Mouse (Mus musculus) lung, adult 2 months (tissue): ENCODE results near the gene Lst1. TPM values are rescaled to one million over a fixed set of nuclear protein-coding genes. Genes with fewer than 3 reads are reported as not detected.

Experiments
- DNase-seq: peaks from one replicate; pipeline ENCODE4 v3.0.0; 2022
- H3K4me1 ChIP-seq: fragments of 200-500 bp; 2 replicates; pipeline ENCODE4 v1.6.1; 2011; ENCODE audit warnings: low read length; ENCODE audit not compliant: control insufficient read depth, insufficient read depth
- H3K4me3 ChIP-seq: fragments of 200-500 bp; replicated peaks from 2 replicates; pipeline ENCODE3; 2011; ENCODE audit warnings: low read depth, mild to moderate bottlenecking, control low read depth, low read length; ENCODE audit errors: extremely low read depth
- CTCF ChIP-seq: fragments of 200-500 bp; IDR thresholded peaks from 2 replicates; pipeline ENCODE4 v1.5.1; 2011; ENCODE audit warnings: mild to moderate bottlenecking, low read length, control low read depth; ENCODE audit not compliant: insufficient read depth
- POLR2A ChIP-seq: fragments of 200-500 bp; IDR thresholded peaks from 2 replicates; pipeline ENCODE4 v1.6.1; 2011; ENCODE audit warnings: low read depth, mild to moderate bottlenecking, control low read depth, low read length, borderline replicate concordance; ENCODE audit errors: extremely low read depth
- WGBS: fragments of 180-500 bp; shearing (Covaris S2); methylation state at CpG from one replicate; pipeline ENCODE4 v1.1.7; 2018; 5-methylcytosine and 5-hydroxymethylcytosine counted together
- polyA plus RNA-seq: library from polyadenylated mRNA; depleted of rRNA; stranded (reverse); fragments of >200 nt; gene quantifications from 2 replicates; pipeline ENCODE4 v1.2.3, GENCODE M21; 2012

Lst1 gene
- polyA plus RNA-seq, 1 experiment, result 37.0 TPM

DNA sequence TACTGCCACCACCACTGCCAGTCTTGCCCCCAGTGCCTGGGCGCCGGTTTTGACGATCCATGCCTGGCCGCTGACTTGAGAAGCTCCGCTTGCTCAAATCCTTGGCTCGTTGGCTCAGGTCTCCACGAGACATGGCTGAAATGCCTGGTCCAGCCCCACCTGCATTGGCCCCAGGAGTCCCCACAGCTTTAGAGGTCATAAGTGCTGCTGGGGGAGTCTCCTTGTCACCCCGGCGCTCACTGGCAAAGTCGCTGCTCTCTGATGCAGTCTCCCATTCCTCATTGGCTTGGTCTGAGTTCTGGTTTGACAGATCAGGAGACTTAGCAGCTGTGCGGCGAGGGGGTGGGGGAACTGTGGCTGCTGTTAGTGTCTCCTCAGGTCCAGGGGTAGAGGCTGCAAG lies 32.8 kb downstream of the Lst1 start:
- TF ChIP-seq POLR2A (no peak), CTCF (no peak)
- DNase-seq, result no peak
- Histone ChIP-seq H3K4me3 (no peak overlapping the region), H3K4me1 (no peaks in the 10 kb centered on the region)
- WGBS, result 87% methylated on average over 12 of the region's 12 CpGs

DNA sequence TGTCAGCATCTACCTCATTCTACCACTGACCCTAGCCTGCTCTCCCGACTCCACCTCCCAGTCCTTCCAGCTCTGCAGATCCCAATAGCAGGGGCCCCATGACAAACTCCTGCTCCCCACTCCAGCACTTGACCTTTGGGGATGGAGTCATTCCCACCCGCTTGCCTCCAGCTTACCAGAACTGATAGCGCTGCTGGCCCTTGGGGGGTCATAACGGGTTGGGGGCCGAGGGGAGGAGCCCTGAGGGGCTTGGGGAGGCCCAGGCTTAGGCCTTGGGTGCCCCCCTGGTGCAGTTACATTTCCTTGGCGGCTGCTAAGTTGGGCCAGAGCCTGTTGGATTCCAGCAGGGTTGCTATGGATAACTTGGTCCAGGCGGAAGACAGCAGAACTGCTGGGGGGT lies 33.6 kb downstream of the Lst1 start:
- no peak for DNase-seq
- no peaks in the 10 kb centered on the region for H3K4me1 ChIP-seq
- no peak overlapping the region for H3K4me3 ChIP-seq
- 82% methylated on average over 7 of the region's 7 CpGs for WGBS
- TF ChIP-seq CTCF, result no peak
- no peak for TF ChIP-seq POLR2A

DNA sequence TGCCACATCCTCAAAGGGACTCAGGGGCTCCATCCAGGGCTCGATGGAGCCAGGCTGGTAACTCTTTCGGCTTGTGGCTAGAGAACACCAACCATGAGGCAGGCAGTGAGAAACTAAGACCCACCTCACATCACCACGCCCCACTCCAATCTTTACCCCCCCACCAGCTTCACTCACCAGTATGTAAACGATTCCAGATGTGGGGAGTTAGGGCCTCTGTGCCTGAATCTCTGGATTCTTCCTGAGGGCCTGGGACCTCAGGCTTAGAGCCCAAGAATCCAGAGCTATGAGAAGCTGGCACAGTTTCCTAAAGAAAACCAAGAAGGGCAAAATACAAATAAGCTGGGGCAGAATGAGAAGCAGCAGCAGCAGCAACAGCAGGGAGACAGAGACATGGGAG lies 34.3 kb downstream of the Lst1 start:
- no peak for DNase-seq
- 77% methylated on average over 4 of the region's 4 CpGs for WGBS
- TF ChIP-seq CTCF (no peak), POLR2A (no peak)
- Histone ChIP-seq H3K4me3 (no peak overlapping the region), H3K4me1 (no peaks in the 10 kb centered on the region)

DNA sequence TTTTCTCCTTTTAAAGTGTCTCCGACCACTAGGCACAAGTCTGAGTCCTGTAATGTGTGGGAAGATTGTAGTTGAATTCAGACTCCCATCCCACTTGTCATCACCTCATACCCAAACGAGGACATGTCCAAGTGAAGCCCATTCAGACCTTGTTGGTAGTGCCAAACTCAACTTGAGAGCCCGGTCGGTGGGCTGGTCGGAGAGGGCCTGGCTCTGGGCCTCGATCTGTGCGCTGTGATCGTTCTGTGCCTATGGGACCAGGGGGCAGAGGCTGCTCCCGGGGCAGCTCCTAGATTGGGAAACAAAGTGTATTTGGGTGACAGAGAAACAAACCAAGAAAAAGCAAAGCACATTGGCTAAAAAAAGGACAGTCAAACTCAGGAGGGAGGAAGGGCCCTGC lies 35.2 kb downstream of the Lst1 start:
- DNase-seq, result no peak
- WGBS, result 85% methylated on average over 9 of the region's 9 CpGs
- H3K4me3 ChIP-seq, result no peak overlapping the region
- TF ChIP-seq POLR2A (no peak), CTCF (no peak)
- H3K4me1 ChIP-seq, result no peaks in the 10 kb centered on the region

DNA sequence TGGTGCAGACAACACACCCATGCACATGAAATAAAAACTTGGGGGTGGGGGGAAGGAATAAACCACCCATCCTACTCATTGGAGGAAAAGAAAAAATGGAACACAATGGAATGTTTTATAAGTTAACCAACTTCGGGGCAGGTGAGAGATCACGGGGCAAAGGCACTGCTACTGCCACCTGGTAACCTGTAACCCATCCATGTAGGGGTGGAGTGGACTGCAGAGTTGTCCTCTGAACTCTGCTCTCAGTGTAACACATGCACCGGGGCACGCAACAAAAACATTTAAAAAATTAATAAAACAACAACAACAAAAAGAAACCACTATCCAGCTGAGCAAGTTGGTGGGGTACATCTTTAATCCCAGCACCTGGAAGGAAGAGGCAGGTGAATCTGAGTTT lies 36.1 kb downstream of the Lst1 start:
- Histone ChIP-seq H3K4me3 (no peak overlapping the region), H3K4me1 (no peaks in the 10 kb centered on the region)
- TF ChIP-seq POLR2A (no peak), CTCF (no peak)
- WGBS, result 92% methylated on average over 4 of the region's 4 CpGs
- no peak for DNase-seq

DNA sequence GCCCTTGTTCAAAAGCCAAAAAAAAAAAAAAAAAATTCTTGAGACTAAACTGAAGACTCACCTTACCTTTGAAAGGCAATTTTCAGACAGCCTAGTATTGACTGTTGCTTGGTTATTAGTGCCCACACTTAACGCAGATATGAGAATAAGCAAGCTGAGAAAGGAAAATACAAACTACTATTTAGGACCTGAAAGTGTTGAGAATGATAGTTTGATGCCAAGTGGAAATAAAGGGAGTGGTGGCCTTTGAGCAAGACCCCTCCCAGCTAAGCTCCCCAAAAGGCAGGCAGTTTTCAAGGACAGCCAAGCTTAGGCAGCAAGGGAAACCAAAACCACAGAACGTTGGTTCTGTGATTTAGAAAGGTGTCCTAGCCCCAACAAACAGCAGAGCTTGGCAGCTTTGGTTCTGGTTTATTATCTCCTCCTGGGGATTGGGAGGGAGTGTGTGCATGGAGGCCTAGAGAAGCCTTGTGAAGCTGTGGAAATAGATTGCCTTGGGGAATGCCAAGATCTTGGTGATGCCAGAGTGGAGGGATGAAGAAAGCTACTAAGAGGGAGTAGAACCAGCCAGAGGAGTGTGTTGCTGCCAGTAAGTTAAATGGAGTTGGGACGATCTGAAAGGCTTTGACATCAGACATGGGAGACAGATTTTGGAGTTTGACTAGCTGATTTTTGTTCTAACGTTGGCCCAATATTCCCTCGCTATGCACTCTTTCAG lies 40.2 kb downstream of the Lst1 start:
- Histone ChIP-seq H3K4me3 (no peak overlapping the region), H3K4me1 (no peaks in the 10 kb centered on the region)
- 52% methylated on average over 5 of the region's 5 CpGs for WGBS
- TF ChIP-seq CTCF, result no peak
- no peak for TF ChIP-seq POLR2A
- no peak for DNase-seq

DNA sequence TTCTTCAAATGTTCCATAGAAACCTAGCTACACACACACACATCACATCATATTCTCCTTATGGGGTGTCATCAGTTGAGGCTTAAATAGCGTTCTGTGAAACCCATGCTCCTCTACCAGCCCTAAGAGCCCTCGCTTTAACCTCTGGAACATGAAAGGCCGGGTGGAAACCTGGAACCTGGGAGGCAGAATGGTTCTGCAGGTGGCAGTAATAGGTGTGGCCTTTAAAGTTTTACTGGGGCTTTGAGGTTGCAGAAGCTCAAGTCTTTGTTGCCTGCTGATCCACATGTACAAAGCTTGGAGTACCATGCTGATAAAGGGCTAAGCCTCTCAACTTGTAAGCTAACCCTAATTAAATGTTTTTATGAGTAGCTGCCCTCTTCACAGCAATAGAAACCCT lies 40.9 kb downstream of the Lst1 start:
- Histone ChIP-seq H3K4me3 (no peak overlapping the region), H3K4me1 (no peaks in the 10 kb centered on the region)
- TF ChIP-seq POLR2A (no peak), CTCF (no peak)
- DNase-seq, result no peak
- 64% methylated on average over 3 of the region's 3 CpGs for whole genome bisulfite sequencing

DNA sequence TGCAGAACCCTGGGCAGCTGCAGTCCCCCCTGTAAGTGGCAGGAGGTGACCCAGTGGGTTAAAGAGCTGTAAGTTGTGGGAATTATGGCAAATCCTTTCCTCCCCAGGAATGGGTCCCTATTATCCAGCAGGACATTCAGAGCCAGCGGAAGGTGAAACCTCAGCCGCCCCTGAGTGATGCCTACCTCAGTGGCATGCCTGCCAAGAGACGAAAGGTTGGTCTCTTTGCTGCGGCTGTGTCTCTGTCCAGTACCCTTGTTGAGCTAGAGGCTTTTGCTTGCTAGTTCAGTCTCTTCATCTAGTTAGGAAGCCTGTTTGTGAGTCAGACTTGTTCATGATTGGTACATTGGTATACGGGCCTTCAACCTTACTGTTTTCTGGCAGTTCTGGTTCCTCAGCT lies 42.1 kb downstream of the Lst1 start:
- H3K4me1 ChIP-seq, result no peaks in the 10 kb centered on the region
- TF ChIP-seq CTCF (no peak), POLR2A (no peak)

DNA sequence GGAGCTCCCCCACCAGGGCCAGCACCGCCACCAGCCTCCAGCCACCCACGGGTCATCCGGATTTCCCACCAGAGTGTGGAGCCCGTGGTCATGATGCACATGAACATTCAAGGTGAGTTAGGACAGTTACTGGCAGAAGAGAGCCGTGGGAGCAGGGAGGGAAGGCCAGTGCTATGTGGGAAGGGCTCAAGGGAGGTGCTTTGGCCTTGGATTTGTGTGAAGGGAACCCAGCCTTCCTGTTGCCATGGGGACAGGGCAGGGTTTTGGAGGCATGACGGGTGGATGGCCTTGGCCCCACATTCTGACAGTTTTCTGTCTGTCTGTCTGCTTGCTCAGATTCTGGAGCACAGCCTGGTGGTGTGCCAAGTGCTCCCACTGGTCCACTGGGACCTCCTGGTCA lies 46.3 kb downstream of the Lst1 start:
- Histone ChIP-seq H3K4me3 (no peak overlapping the region), H3K4me1 (peaks cover 4% of the 10 kb centered on the region; the same call in 1 of the 2 replicates)
- WGBS, result 87% methylated on average over 6 of the region's 6 CpGs
- TF ChIP-seq CTCF (no peak), POLR2A (no peak)
- DNase-seq, result no peak

More for the DNA sequence above, 42.1 kb downstream of the Lst1 start:
- no peak for DNase-seq
- no peak overlapping the region for H3K4me3 ChIP-seq
- 74% methylated on average over 5 of the region's 5 CpGs for WGBS

DNA sequence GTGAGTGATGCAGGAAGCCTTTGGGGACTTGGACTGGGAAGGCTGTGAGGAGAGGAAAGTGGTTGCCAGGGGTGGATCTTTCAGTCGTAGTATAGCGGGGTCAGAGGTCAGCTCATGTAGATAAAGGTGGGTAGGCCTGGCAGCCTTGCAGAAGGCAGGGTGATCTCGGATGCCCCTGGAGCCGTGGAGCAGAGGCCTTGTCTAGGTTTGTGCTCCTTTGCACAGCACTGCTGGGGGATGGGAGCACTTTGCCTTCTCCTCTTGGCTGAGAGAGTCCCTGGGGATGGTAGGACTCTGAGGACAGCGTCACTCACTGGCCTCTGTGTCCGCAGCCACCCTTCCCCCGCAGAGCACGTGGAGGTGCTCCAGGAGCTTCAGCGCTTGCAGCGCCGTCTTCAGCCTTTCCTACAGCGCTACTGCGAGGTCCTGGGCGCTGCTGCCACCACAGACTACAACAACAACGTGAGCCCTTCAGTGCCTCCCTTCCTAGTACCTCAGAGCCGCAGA lies 47.7 kb downstream of the Lst1 start:
- TF ChIP-seq CTCF, result no peak
- DNase-seq, result no peak
- 72% methylated on average over 16 of the region's 16 CpGs for WGBS
- Histone ChIP-seq H3K4me3 (no peak overlapping the region), H3K4me1 (peaks cover 11% of the 10 kb centered on the region)
